Mouse (Mus musculus) ES-E14 (cell line): ENCODE measurements around the gene Hnf1b. TPM values are rescaled to one million over a fixed set of nuclear protein-coding genes. Genes with fewer than 3 reads are reported as not detected.
A peak's percentile ranks its signal among the peaks of the same experiment; 100 is the strongest.

Experiments used
- DNase-seq: peaks from one replicate; pipeline ENCODE4 v3.0.0-alpha.2; 2013; ENCODE audit warnings: low read depth, low spot score
- H3K27ac ChIP-seq: 2 replicates; pipeline ENCODE4 v1.5.1; 2012; ENCODE audit warnings: low read depth, mild to moderate bottlenecking, low read length, moderate library complexity, mixed read lengths; ENCODE audit not compliant: poor library complexity, insufficient read depth, severe bottlenecking
- H3K36me3 ChIP-seq: 2 replicates; pipeline ENCODE4 v1.6.1; 2012; ENCODE audit warnings: mild to moderate bottlenecking, low read length, moderate library complexity, mixed read lengths; ENCODE audit not compliant: control insufficient read depth, poor library complexity, insufficient read depth, severe bottlenecking
- H3K4me1 ChIP-seq, 2 experiments: fragments of 150-350 bp in 1 of 2; sonication (generic) in 1 of 2; 2 replicates each; pipeline ENCODE4 v1.6.1; 2012; ENCODE audit warnings: low read length in 2 of 2, mild to moderate bottlenecking in 1 of 2, mixed read lengths in 1 of 2; ENCODE audit not compliant: control insufficient read depth in 2 of 2, insufficient read depth in 2 of 2, poor library complexity in 1 of 2
- H3K4me3 ChIP-seq, 2 experiments: fragments of 150-350 bp in 1 of 2; sonication (generic) in 1 of 2; 2 replicates each; pipeline ENCODE4 v1.5.1; 2012; ENCODE audit warnings: low read length in 2 of 2, low read depth in 1 of 2, mild to moderate bottlenecking in 1 of 2, mixed read lengths in 1 of 2; ENCODE audit not compliant: insufficient read depth in 1 of 2, poor library complexity in 1 of 2, severe bottlenecking in 1 of 2
- H3K9ac ChIP-seq: 2 replicates; pipeline ENCODE4 v1.6.1; 2012; ENCODE audit warnings: low read depth, mild to moderate bottlenecking, low read length, mixed read lengths; ENCODE audit not compliant: poor library complexity, insufficient read depth, severe bottlenecking
- H3K9me3 ChIP-seq: fragments of 150-350 bp; sonication (generic); 2 replicates; pipeline ENCODE4 v1.6.1; 2012; ENCODE audit warnings: low read depth, mild to moderate bottlenecking, low read length; ENCODE audit not compliant: control insufficient read depth, insufficient read depth
- CHD2 ChIP-seq: IDR thresholded peaks from 2 replicates; pipeline ENCODE4 v1.6.1; 2014; ENCODE audit warnings: mild to moderate bottlenecking, low read depth, low read length, inconsistent platforms
- HCFC1 ChIP-seq: IDR thresholded peaks from 2 replicates; pipeline ENCODE4 v1.6.1; 2012; ENCODE audit warnings: low read length, inconsistent platforms, borderline replicate concordance; ENCODE audit not compliant: insufficient read depth
- MAFK ChIP-seq: IDR thresholded peaks from 2 replicates; pipeline ENCODE4 v1.6.1; 2014; ENCODE audit warnings: mild to moderate bottlenecking, low read depth, low read length, inconsistent platforms; ENCODE audit not compliant: insufficient read depth
- ZC3H11A ChIP-seq: IDR thresholded peaks from 2 replicates; pipeline ENCODE4 v1.6.1; 2012; ENCODE audit warnings: low read depth, mild to moderate bottlenecking, inconsistent platforms, low read length, borderline replicate concordance
- ZNF384 ChIP-seq: IDR thresholded peaks from 2 replicates; pipeline ENCODE4 v1.6.1; 2012; ENCODE audit warnings: low read depth, low read length, inconsistent platforms
- in situ Hi-C, 2 experiments: fragments of 600-800 bp; cut with MboI; formaldehyde crosslinking; loops; one replicate each; pipeline ENCODE4 v1.15.1; 2025; ENCODE audit warnings: low sequenced_read_pairs in 2 of 2, inconsistent platforms in 1 of 2; ENCODE audit not compliant: unreplicated experiment in 2 of 2
- total RNA-seq: library from RNA; depleted of rRNA; stranded (reverse); fragments of 300-350 nt; gene quantifications from 2 replicates; pipeline ENCODE4 v1.2.3, GENCODE M21; 2012

Hnf1b gene
- total RNA-seq, 1 experiment = 0.40 TPM

DNA sequence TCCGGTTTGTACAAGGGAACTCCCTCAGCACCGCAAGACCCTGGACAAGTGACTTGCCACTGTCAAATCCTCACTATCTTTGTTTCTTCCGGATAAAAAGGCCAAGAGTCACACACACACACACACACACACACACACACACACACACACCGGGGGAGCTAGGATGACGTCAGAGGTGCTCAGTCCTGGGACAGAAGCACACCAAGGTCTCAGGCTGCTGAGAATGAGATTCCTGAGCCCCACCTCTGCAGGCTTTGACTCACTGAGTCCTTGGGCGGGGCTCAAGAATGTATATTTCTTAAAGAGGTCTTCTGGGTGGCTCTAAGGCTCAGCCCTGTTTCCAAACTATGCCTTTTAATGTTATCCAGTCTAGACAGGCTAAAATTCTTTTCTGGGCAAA, 41.5 kb downstream of the Hnf1b start:
- Histone ChIP-seq H3K36me3 (no peaks in the 10 kb centered on the region), H3K4me3 (no peak overlapping the region), H3K9ac (no peak overlapping the region), H3K4me1 (peaks cover 2 to 7% of the 10 kb centered on the region in 2 experiments; a peak in 3 of 4 replicates), H3K9me3 (no peaks in the 10 kb centered on the region), H3K27ac (no peak overlapping the region)
- in situ Hi-C loops = no loop called here
- peak; percentile 73 for DNase-seq
- TF ChIP-seq ZC3H11A (no peak), HCFC1 (no peak), ZNF384 (no peak), MAFK (no peak), CHD2 (no peak)

DNA sequence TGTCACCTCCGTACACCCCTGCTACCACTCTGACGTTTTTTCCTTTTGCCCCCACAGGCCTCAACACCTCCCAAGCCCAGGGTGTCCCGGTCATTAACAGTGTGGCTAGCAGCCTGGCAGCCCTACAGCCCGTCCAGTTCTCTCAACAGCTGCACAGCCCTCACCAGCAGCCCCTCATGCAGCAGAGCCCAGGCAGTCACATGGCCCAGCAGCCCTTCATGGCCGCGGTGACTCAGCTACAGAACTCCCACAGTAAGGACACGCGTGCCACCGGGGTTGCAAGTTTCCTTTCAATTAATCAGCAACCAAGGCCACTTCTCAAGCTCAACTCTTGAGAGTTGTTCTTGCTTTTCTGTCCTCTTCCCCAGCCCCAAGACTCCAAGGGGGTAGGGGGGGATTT, 43.5 kb downstream of the Hnf1b start:
- Histone ChIP-seq H3K9me3 (no peaks in the 10 kb centered on the region), H3K4me1 (peaks cover 2 to 7% of the 10 kb centered on the region in 2 experiments; a peak in 3 of 4 replicates), H3K27ac (no peak overlapping the region), H3K9ac (no peak overlapping the region), H3K36me3 (no peaks in the 10 kb centered on the region), H3K4me3 (no peak overlapping the region)
- TF ChIP-seq MAFK = no peak
- no peak for TF ChIP-seq CHD2
- no peak for TF ChIP-seq ZNF384
- TF ChIP-seq HCFC1 = no peak
- no peak for TF ChIP-seq ZC3H11A
- no peak for DNase-seq
- in situ Hi-C loops = no loop called here

GRCm38 (mm10) chr11:83896430-83897410, 46.9 kb downstream of the Hnf1b start:
- Histone ChIP-seq H3K9me3 (no peaks in the 10 kb centered on the region), H3K36me3 (no peaks in the 10 kb centered on the region), H3K4me1 (peaks cover 0 to 4% of the 10 kb centered on the region in 2 experiments; a peak in 3 of 4 replicates), H3K9ac (no peak overlapping the region), H3K27ac (no peak overlapping the region), H3K4me3 (no peak overlapping the region)
- TF ChIP-seq ZNF384 (no peak), CHD2 (no peak), HCFC1 (no peak), ZC3H11A (no peak), MAFK (no peak)
- in situ Hi-C loops = no loop called here
- no peak for DNase-seq

- Histone ChIP-seq H3K9me3 (no peaks in the 10 kb centered on the region), H3K36me3 (no peaks in the 10 kb centered on the region), H3K27ac (no peak overlapping the region), H3K4me1 (no peaks in the 10 kb centered on the region), H3K9ac (no peak overlapping the region), H3K4me3 (no peak overlapping the region)
- TF ChIP-seq CHD2 = no peak
- TF ChIP-seq HCFC1 = no peak
- TF ChIP-seq MAFK = no peak
- no peak for TF ChIP-seq ZNF384
- no peak for TF ChIP-seq ZC3H11A
- in situ Hi-C loops = no loop called here
- no peak for DNase-seq
Observed at GRCm38 (mm10) chr11:83897569-83897968, 47.7 kb downstream of the Hnf1b start.
